Mouse (Mus musculus): ENCODE results near the gene Sqstm1.

GRCm38 (mm10) chr11:50203302-50203827, 7.3 kb downstream of the Sqstm1 start:
- TF ChIP-seq POLR2A (IDR thresholded peaks at IDR 0.05; ENCODE audit: extremely low read depth, insufficient read depth, low read length) (no peak), CTCF (IDR thresholded peaks at IDR 0.05; ENCODE audit: low read depth, low read length) (no peak)

All from liver, adult 2 months (tissue).